Mouse (Mus musculus) intestine, postnatal 0 days (tissue): ENCODE data around the gene Ak5. TPM values are rescaled to one million over a fixed set of nuclear protein-coding genes. Genes with fewer than 3 reads are reported as not detected.

Experiments
- ATAC-seq: fragments of 200-750 bp; cut with Nextera tagmentation; 2 replicates; pipeline ENCODE4 v1.8.0; 2017; ENCODE audit warnings: mild to moderate bottlenecking, moderate TSS enrichment, moderate library complexity
- H3K27ac ChIP-seq: fragments of 300-500 bp; sonication (generic); 2 replicates; pipeline ENCODE4 v1.5.1; 2014; ENCODE audit warnings: mild to moderate bottlenecking, low read depth, low read length, moderate library complexity
- H3K27me3 ChIP-seq: fragments of 300-500 bp; sonication (generic); replicated peaks from 2 replicates; pipeline ENCODE4 v1.6.1; 2014; ENCODE audit warnings: low read length, mixed read lengths; ENCODE audit not compliant: control insufficient read depth, insufficient read depth
- H3K36me3 ChIP-seq: fragments of 300-500 bp; sonication (generic); 2 replicates; pipeline ENCODE4 v1.6.1; 2014; ENCODE audit warnings: mild to moderate bottlenecking, moderate library complexity; ENCODE audit not compliant: control insufficient read depth, insufficient read depth
- H3K4me1 ChIP-seq: fragments of 300-500 bp; sonication (generic); replicated peaks from 2 replicates; pipeline ENCODE4 v1.6.1; 2014; ENCODE audit warnings: antibody characterized with exemption, low read length, mixed read lengths; ENCODE audit not compliant: control insufficient read depth, insufficient read depth
- H3K4me2 ChIP-seq: fragments of 300-500 bp; sonication (generic); replicated peaks from 2 replicates; pipeline ENCODE4 v1.6.1; 2014; ENCODE audit warnings: low read depth, mild to moderate bottlenecking, moderate library complexity
- H3K4me3 ChIP-seq: fragments of 300-500 bp; sonication (generic); 2 replicates; pipeline ENCODE4 v1.5.1; 2014; ENCODE audit warnings: low read depth, low read length
- H3K9ac ChIP-seq: fragments of 300-500 bp; sonication (generic); 2 replicates; pipeline ENCODE4 v1.6.1; 2014; ENCODE audit warnings: mild to moderate bottlenecking, low read depth, low read length
- H3K9me3 ChIP-seq: fragments of 300-500 bp; sonication (generic); 2 replicates; pipeline ENCODE4 v1.6.1; 2016; ENCODE audit warnings: mixed run types; ENCODE audit not compliant: control insufficient read depth
- CTCF ChIP-seq: sonication (generic); IDR thresholded peaks from 2 replicates; pipeline ENCODE4 v1.5.1; 2016; ENCODE audit warnings: low read depth, mild to moderate bottlenecking, control low read depth, antibody characterized with exemption, moderate library complexity
- WGBS: fragments of 180-500 bp; shearing (Covaris S2); extraction: QIAGEN DNeasy Blood & Tissue Kit; methylation state at CpG from one replicate; pipeline ENCODE4 v1.1.7; 2014; 5-methylcytosine and 5-hydroxymethylcytosine counted together
- polyA plus RNA-seq: library from polyadenylated mRNA; unstranded; fragments of >200 nt; fragmentation: Nextera tagmentation; extraction: Ambion mirVana; gene quantifications from 2 replicates; pipeline ENCODE4 v1.2.1, GENCODE M21; 2015

Ak5 gene
- polyA plus RNA-seq, 1 experiment from 2014 or later, result 0.33 TPM

DNA sequence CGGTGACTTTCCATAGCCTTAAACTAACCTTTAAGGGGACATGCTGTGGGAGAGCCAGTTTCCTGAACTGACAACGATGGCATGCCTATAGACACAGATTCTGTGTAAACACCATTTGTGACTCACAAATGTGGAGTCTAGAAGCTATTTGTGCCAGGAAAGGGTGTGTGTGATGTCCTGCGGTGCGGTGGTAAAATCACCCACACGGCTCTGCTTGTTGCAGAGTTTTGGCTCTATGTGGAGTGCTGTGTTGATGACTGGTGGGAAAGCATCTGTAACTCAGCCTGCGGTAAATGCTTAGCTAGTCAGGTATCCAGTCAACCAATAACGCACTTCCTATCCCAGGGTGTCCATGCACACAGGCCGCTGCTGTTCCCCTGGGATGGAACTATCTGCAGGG is 160.3 kb downstream of the Ak5 start:
- Histone ChIP-seq H3K9ac (no peak overlapping the region), H3K4me2 (no peak overlapping the region), H3K27ac (no peak overlapping the region), H3K4me1 (no peaks in the 10 kb centered on the region), H3K4me3 (no peak overlapping the region), H3K9me3 (no peaks in the 10 kb centered on the region), H3K36me3 (no peaks in the 10 kb centered on the region), H3K27me3 (no peaks in the 10 kb centered on the region)
- no peak for ATAC-seq
- whole genome bisulfite sequencing, result 74% methylated on average over 8 of the region's 8 CpGs
- no peak for TF ChIP-seq CTCF

DNA sequence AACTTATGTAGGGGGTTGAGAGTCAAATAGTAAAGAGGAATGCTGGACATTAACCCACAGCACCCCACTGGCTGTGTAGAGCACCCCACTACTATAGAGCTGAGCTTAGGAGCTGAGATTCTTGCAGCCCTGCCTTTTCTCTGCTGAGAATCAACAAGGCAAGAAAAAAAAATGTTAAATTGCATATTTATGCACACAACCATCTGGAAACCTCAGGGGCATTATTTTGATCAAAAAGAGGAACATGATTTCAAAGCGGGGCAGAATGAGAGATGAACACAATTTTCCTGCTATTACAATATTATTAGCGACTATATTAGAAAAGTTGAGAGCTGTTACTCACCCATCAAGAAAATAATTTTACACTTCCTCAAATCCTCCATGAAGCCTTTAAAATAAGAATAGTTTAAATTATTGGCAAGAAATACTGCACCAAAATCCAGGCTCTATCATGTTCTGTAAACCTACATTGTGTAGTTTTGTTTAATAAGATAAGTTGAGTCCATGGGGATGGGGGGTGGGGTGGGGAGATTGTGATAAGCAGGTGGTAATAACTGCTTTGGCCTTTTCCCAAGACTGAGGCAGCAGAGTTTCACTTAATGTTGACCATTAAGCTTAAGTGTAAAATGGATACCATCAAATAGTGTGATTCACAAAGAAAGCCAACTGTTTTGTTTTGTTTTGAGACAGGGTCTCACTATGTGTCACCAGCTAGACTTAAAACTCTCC is 169.0 kb downstream of the Ak5 start:
- WGBS, result 88% methylated on average over 2 of the region's 2 CpGs
- no peaks in the 10 kb centered on the region for H3K27me3 ChIP-seq
- H3K27ac ChIP-seq, result no peak overlapping the region
- no peak for TF ChIP-seq CTCF
- H3K36me3 ChIP-seq, result no peaks in the 10 kb centered on the region
- H3K4me3 ChIP-seq, result no peak overlapping the region
- no peak overlapping the region for H3K4me2 ChIP-seq
- H3K9ac ChIP-seq, result no peak overlapping the region
- H3K4me1 ChIP-seq, result no peaks in the 10 kb centered on the region
- no peaks in the 10 kb centered on the region for H3K9me3 ChIP-seq
- ATAC-seq, result no peak

DNA sequence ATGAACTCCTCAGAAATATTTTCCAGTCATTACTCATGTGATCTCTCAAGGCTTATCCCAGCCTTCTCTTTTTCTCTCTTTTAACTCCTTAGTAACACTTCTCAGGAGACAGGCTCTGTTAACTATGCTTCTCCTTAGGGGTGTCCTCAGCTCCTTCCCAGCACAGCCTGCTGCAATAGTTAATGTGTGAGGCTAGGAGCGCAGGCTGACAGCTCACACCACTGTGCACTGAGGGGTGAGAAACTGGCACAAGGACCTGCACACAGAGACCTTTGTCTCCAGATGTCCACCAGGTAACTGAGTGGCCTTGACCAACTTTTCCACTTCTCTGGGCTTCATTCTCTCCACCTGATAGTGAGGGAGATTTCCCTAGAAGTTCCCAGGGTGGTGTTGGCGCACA is 170.3 kb downstream of the Ak5 start:
- Histone ChIP-seq H3K4me3 (no peak overlapping the region), H3K27me3 (no peaks in the 10 kb centered on the region), H3K4me2 (no peak overlapping the region), H3K4me1 (no peaks in the 10 kb centered on the region), H3K9me3 (no peaks in the 10 kb centered on the region), H3K9ac (no peak overlapping the region), H3K27ac (no peak overlapping the region), H3K36me3 (no peaks in the 10 kb centered on the region)
- WGBS, result 85% methylated on average over 2 of the region's 2 CpGs
- no peak for ATAC-seq
- no peak for TF ChIP-seq CTCF

- Histone ChIP-seq H3K4me2 (no peak overlapping the region), H3K4me3 (no peak overlapping the region), H3K27ac (no peak overlapping the region), H3K9me3 (no peaks in the 10 kb centered on the region), H3K4me1 (no peaks in the 10 kb centered on the region), H3K9ac (no peak overlapping the region), H3K36me3 (no peaks in the 10 kb centered on the region), H3K27me3 (no peaks in the 10 kb centered on the region)
- no peak for ATAC-seq
- WGBS, result 66% methylated on average over 7 of the region's 7 CpGs
- no peak for TF ChIP-seq CTCF
Observed at GRCm38 (mm10) chr3:152497084-152497483, 171.1 kb downstream of the Ak5 start.

DNA sequence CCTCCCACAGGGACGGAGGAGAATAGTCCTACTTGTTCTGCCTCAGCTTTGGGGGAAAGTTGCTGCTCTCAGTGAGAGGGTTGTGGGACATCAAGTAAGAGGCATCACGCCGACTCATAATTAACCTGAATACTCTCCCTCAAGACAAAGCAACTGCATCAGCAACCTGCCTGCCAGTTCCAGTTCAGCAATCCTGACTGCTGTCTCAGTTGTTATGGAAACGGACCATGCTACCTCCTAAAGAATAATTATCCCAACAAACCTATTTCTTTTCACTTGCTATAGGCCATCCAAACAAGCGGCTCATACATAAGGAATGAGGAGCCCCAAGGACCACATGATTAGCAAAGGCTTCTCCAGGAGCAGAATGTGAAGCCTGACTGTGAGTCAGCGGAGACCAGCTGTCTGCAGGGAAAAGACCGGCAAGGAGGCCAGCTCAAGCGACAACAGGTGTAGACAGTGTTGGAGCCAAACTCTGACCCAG is 172.7 kb downstream of the Ak5 start:
- Histone ChIP-seq H3K9me3 (no peaks in the 10 kb centered on the region), H3K4me1 (no peaks in the 10 kb centered on the region), H3K4me3 (no peak overlapping the region), H3K27me3 (no peaks in the 10 kb centered on the region), H3K27ac (no peak overlapping the region), H3K9ac (no peak overlapping the region), H3K4me2 (no peak overlapping the region), H3K36me3 (no peaks in the 10 kb centered on the region)
- WGBS, result 84% methylated on average over 8 of the region's 8 CpGs
- no peak for ATAC-seq
- no peak for TF ChIP-seq CTCF

DNA sequence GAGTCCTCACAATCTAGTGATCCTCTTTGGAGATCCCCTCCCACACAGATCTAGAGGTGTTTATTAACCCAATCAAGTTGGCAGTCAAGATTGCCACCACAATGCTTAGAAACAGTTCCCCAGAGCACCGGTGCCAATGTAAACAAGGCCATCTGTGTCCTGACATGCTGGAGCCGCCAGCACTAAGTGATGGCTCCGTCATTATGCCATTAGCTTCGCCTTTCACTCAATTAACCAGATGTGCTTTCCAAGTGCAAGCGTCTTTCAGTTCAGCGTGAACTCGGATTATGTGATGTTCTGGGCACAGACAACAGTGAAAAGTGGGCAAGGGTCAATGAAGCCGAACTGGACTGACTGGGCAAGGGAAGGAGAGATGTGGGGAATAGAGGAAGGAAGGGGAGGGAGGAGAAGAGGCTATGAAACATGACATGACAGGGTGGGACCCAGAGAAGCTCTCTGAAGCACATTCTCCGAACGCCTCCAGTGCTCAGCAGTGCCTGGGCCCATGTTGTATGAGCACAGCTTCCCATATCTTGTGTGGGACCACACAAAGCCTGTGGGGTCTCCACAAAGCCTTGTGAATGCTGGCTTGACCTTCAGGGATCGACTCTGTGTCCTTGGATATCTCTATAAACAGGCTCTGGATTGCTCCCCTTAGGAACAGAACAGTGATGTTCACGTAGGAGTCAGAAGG is 173.3 kb downstream of the Ak5 start:
- H3K9ac ChIP-seq, result no peak overlapping the region
- ATAC-seq, result no peak
- whole genome bisulfite sequencing, result 63% methylated on average over 12 of the region's 12 CpGs

More for the DNA sequence above, 173.3 kb downstream of the Ak5 start:
- H3K4me2 ChIP-seq, result no peak overlapping the region
- H3K27ac ChIP-seq, result no peak overlapping the region
- no peaks in the 10 kb centered on the region for H3K36me3 ChIP-seq
- no peaks in the 10 kb centered on the region for H3K4me1 ChIP-seq
- no peaks in the 10 kb centered on the region for H3K27me3 ChIP-seq
- no peaks in the 10 kb centered on the region for H3K9me3 ChIP-seq
- no peak for TF ChIP-seq CTCF
- H3K4me3 ChIP-seq, result no peak overlapping the region
